Mouse (Mus musculus) spleen, postnatal 36 days (tissue): ENCODE data around the gene Ttf2.

ENCODE experiments used
- DNase-seq, 2 experiments: peaks; one replicate each; pipeline ENCODE4 v3.0.0; 2022; ENCODE audit warnings: low spot score in 2 of 2, mixed read lengths in 1 of 2

The Ttf2 gene

DNA sequence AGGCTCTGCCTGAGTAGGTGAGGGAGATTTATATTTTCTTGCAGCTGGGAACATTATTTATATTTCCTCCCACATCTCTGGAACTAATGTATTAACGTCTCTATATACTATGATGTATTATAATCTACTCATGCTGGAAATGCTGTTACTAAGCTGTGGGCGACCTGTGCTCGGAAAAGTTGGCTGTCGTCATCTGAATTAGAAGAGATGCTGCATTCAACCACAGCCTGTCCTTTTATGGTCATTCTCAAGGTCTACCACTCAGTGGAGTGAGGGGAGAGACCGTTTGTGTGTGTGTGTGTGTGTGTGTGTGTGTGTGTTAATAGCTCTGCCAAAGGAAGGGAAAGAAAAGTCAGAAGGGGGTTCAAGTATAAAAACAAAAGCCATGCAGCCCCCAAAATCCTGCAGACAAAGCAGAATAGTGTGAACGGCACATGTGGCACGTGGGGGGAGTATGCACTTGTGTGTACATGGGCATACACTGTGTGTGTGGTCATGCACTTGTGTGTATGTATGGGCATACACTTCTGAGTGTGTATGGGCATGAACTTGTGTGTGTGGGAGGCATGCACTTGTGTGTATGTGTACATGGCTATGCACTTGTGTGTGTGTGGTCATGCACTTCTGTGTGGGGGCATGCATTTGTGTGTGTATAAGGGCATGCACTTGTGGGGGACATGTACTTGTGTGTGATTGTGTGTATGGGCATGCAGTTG lies 57.8 kb downstream of the Ttf2 start:
- no peak for DNase-seq

DNA sequence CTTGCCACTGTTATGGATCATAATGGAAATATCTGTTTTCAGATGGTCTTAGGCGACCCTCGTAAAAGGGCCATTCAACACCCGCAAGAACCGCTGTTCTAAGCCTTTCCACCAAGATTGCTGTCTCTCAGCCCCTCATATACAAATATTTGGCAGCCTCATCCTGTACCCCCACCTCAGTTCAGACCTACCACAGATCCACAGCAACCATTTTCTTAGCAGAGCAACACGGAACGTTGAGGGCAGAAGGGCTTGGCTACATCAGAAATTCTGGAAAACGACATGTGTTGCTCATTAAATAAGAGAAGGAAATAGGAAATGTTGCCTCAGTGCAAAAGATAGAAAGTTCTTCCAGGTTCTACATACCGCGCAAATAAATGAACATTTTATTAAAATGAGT lies 58.4 kb downstream of the Ttf2 start:
- no peak for DNase-seq

DNA sequence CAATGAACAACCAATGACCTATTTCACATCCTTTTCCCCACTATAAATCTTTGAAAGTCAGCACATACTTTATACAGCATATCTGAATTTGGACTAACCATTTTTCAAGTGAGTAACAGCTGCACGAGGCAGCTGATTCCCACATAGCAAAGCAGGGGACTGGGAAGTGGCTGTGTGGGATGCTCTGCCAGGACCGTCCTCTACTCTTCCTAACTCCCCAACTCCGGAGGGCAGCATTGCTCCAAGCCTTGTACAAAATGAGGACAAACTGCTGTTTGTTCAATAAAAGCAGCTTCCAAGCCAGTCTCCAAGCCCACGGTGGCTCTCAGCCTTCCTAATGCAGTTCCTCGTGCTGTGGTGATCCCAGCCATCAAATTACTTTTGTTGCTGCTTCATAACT lies 58.8 kb downstream of the Ttf2 start:
- no peak for DNase-seq

DNA sequence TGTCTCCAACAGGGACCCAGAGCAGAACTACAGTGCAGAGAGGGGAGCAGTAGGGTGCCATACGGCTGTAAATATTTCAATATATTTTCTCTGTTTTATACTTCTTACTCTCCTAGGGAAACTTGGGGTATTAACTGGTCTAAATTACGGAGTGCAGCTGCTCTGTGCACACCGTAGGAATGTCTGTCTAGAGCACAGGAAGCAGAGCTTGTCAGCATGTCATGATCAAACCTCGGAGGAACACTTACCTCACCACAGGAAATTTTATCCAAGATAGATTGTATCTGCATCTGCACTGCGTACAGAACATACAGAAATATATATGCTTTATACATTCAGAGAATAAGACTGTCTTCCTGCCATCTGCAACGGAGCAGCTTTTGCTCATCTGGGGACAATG lies 60.9 kb downstream of the Ttf2 start:
- no peak for DNase-seq

DNA sequence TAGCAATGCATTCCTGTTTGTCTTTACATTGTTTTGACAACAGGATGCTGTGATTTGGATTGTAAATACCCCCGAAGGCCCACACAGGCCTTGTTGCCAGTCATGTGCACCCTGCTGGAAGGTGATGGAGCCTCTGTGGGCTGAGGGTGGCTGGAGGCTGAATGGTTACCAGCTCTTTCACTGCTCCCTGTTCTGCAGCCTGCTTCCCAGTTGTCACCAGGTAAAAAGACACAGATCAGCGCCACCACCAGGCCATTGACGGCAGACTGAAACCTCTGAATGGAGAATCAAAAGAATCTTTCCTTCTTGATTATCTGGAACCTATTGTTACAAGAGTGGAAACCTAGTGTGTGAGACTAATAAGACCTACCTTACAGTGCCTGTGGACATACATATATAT lies 62.5 kb downstream of the Ttf2 start:
- DNase-seq = no peak

DNA sequence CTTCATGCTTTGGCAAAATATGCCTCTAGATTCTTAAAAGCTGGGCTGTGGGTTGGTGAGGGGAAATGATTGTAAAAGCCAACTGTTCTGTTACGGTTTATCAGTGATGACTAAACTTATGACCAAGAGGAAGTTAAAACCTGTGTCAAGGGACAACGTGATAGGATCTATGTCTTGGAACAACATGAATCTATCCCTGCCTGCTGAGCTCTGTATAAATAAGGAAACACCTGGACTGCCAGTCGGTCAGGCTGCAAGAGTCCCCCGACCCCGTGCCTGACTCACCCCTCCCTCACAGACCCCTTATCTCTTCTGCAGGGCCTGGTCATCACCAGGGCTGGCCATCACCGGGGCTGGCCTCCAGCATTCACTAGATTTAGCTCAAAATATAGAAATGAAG lies 63.3 kb downstream of the Ttf2 start:
- no peak for DNase-seq

DNA sequence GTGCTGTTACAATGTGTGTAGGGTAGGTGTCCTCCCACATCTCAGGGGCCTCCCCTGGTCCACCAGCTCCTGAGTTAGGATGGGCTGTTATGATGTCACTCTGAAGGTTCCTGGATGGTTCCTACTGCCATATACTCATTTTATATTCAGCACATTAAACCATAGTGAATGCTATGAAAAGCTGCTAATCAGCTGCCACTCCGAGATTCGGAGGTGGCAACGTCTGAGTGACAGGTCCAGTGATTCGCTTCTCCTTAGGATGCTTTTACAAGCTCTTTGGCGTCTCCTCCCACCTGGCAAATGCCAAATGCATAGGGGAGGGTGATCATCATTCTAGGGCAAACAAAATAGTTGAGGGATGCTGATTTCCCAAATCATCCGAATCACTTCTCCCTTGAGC lies 74.0 kb downstream of the Ttf2 start:
- DNase-seq = no peak

DNA sequence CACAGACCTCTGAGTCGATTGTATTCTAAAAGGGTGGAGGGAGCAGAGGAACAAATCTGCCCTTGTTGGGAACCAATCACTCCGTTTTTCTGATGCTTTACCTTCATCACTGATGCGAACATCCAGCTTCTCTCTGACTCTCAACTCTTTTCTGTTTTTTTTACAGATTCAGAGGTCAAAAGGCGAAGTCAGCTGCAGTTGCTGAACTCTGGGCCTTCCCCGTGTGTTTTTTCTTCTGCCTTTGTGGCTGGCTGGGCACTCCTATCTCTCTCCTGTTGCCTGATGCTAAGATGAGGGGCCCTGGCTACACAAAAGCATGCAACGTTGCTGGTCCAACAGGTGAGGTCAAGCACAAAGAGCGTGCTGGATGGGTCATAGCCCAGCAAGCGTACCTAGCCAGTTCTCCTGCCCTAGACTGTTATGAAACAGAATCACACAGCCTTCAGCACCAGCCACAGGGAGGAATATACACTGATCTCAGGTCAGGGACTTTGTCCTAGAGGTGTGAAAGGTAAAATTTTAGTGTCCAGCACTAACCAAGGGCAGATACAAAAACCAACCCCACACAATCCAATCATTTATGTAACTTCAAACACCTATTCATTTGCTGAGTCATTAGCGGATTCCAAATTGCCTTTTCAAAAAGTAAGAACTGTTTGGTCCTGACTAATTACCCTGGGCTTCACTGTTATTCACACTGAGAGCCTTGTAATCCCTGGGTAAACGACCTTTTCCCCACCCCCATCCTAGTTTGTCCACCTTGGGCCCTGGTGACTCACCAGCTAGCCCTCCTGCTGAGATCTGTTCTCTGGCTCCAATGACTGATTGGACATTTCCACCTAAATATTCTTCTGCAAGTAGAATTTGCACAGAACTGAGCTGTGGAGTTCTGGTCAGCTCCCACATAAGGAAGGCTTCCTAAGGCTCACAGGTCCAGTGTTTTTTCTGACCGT lies 76.8 kb downstream of the Ttf2 start:
- no peak for DNase-seq

DNA sequence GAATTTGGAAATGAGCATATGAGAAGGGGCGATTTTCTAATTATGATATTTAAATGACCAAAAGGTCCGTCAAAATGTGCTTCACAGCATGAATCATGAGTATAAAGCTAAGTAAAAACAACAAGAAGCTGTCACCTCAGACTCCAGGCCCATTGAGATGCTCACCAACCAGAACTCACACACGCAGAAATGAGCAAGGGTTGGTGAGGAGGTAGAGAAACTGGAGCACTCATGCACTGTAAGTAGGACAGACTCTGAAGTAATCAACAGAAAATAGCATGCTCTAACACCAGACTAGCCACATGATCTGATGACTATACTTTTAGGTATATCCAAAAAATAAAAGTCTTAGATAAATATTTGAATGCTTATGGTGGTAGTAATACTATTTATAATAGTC lies 79.1 kb downstream of the Ttf2 start:
- no peak for DNase-seq

DNA sequence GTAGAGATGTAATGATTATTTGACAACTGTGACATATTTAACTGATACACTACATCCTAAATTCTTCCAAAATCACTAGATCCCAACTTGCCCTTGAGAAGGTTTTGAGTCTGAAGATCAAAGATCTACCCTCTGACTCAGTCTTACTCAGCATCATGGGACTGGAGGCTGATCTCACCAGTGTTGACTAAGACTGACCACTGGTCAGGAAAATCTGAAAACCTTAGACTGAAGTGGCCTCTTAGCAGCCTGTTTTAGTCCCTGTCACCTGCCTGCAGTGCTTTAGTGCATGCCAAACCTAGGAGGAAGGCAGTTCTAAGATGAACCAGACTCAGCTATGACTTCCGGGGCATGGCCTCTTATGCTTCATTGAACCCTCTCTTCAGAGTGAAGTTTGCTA lies 80.2 kb downstream of the Ttf2 start:
- DNase-seq = no peak
